16 mouse cellular contexts compared by ENCODE assay signal in genomic region chr3:144519581-144520272, GRCm38 (mm10). TPM values are rescaled to one million over a fixed set of nuclear protein-coding genes. Genes with fewer than 3 reads are reported as not detected.
A peak's percentile ranks its signal among the peaks of the same experiment; 100 is the strongest.
DNase-seq lines count a peak whose midpoint lies in the region; ATAC-seq lines count a peak whose summit lies in the region.
"Had no signal": no experiment of that assay in that cellular context is flagged by ENCODE, and none has a peak within 500 bp of the region (broad histone marks: within the 10 kb centered on the region; RNA-seq: fewer than 3 reads in every experiment).

No protein-coding gene starts in this region.

- H3K9me3 ChIP-seq in forebrain, embryonic 14.5 days (replicated peaks; ENCODE audit: control insufficient read depth, low read length): no peaks in the 10 kb centered on the region
- no peaks in the 10 kb centered on the region for H3K9me3 ChIP-seq in forebrain, embryonic 10.5 days
- H3K9me3 ChIP-seq in midbrain, embryonic 11.5 days (ENCODE audit: control insufficient read depth, low read length): no peaks in the 10 kb centered on the region
- no peaks in the 10 kb centered on the region for H3K9me3 ChIP-seq in midbrain, embryonic 10.5 days (replicated peaks)
- no peaks in the 10 kb centered on the region for H3K9me3 ChIP-seq in hindbrain, embryonic 15.5 days
- H3K9me3 ChIP-seq: liver, embryonic 13.5 days; midbrain, embryonic 12.5 days had no signal

- peak; percentile 24 for DNase-seq in forebrain, embryonic 14.5 days (ENCODE audit: low spot score)
- DNase-seq in forebrain, embryonic 10.5 days (ENCODE audit: extremely low spot score, low spot score): no peak
- DNase-seq in midbrain, embryonic 11.5 days (ENCODE audit: low spot score, missing footprints): no peak
- no peak for DNase-seq in midbrain, embryonic 10.5 days (ENCODE audit: low spot score)
- DNase-seq in retina, postnatal 1 day: peak; percentile 58
- DNase-seq in ovary, adult 18-20 months (ENCODE audit: low spot score): no peak
- DNase-seq in kidney, postnatal 10 days: no peak
- DNase-seq: cerebellum, adult 8-10 months; embryo, embryonic 11 days; heart, adult 2 months; kidney, adult 18-20 months; left cerebral cortex, postnatal 4 days; liver, embryonic 13.5 days; lung, postnatal 10 days had no signal

- no peaks in the 10 kb centered on the region for H3K36me3 ChIP-seq in forebrain, embryonic 14.5 days (ENCODE audit: control insufficient read depth, insufficient read depth, low read length)
- H3K36me3 ChIP-seq in forebrain, embryonic 10.5 days (replicated peaks): no peaks in the 10 kb centered on the region
- H3K36me3 ChIP-seq in midbrain, embryonic 11.5 days (ENCODE audit: control insufficient read depth, insufficient read depth, low read length): no peaks in the 10 kb centered on the region
- H3K36me3 ChIP-seq in midbrain, embryonic 10.5 days: no peaks in the 10 kb centered on the region
- H3K36me3 ChIP-seq in hindbrain, embryonic 15.5 days: no peaks in the 10 kb centered on the region
- H3K36me3 ChIP-seq: liver, embryonic 13.5 days; midbrain, embryonic 12.5 days had no signal

- 47% methylated on average over 10 of the region's 10 CpGs for WGBS in forebrain, embryonic 14.5 days
- 87% methylated on average over 10 of the region's 10 CpGs for WGBS in forebrain, embryonic 10.5 days
- WGBS in midbrain, embryonic 11.5 days: 84% methylated on average over 10 of the region's 10 CpGs
- WGBS in midbrain, embryonic 10.5 days: 90% methylated on average over 10 of the region's 10 CpGs
- WGBS in hindbrain, embryonic 15.5 days: 51% methylated on average over 10 of the region's 10 CpGs

- no peak overlapping the region for H3K4me3 ChIP-seq in forebrain, embryonic 14.5 days (ENCODE audit: low read depth, low read length)
- no peak overlapping the region for H3K4me3 ChIP-seq in forebrain, embryonic 10.5 days
- H3K4me3 ChIP-seq in midbrain, embryonic 11.5 days (ENCODE audit: low read depth, low read length): no peak overlapping the region
- H3K4me3 ChIP-seq in midbrain, embryonic 10.5 days: no peak overlapping the region
- no peak overlapping the region for H3K4me3 ChIP-seq in hindbrain, embryonic 15.5 days
- H3K4me3 ChIP-seq: heart, adult 2 months; liver, embryonic 13.5 days; midbrain, embryonic 12.5 days had no signal

- no peak overlapping the region for H3K9ac ChIP-seq in forebrain, embryonic 14.5 days (ENCODE audit: low read length)
- 0 out of 2 replicates have a peak overlapping the region, but pooled peaks have one; percentile 16 for H3K9ac ChIP-seq in midbrain, embryonic 11.5 days (ENCODE audit: low read length)
- no peak overlapping the region for H3K9ac ChIP-seq in hindbrain, embryonic 15.5 days
- H3K9ac ChIP-seq: liver, embryonic 13.5 days; midbrain, embryonic 12.5 days had no signal

- no peaks in the 10 kb centered on the region for H3K4me1 ChIP-seq in forebrain, embryonic 14.5 days (ENCODE audit: control insufficient read depth, insufficient read depth, low read length)
- peaks cover 12% of the 10 kb centered on the region for H3K4me1 ChIP-seq in forebrain, embryonic 10.5 days
- H3K4me1 ChIP-seq in midbrain, embryonic 11.5 days (ENCODE audit: control insufficient read depth, insufficient read depth, low read length): peaks cover 7% of the 10 kb centered on the region; the same call in 1 of the 2 replicates
- H3K4me1 ChIP-seq in midbrain, embryonic 10.5 days: peaks cover 18% of the 10 kb centered on the region
- H3K4me1 ChIP-seq in hindbrain, embryonic 15.5 days (replicated peaks): 0 out of 2 replicates have a peak, but pooled peaks cover 12% of the 10 kb centered on the region

- H3K27me3 ChIP-seq in forebrain, embryonic 14.5 days (replicated peaks; ENCODE audit: control insufficient read depth, insufficient read depth, low read length): no peaks in the 10 kb centered on the region
- no peaks in the 10 kb centered on the region for H3K27me3 ChIP-seq in forebrain, embryonic 10.5 days (ENCODE audit: poor library complexity, severe bottlenecking)
- no peaks in the 10 kb centered on the region for H3K27me3 ChIP-seq in midbrain, embryonic 11.5 days (ENCODE audit: control insufficient read depth, insufficient read depth, low read length)
- no peaks in the 10 kb centered on the region for H3K27me3 ChIP-seq in midbrain, embryonic 10.5 days (ENCODE audit: low read depth, poor library complexity, severe bottlenecking)
- H3K27me3 ChIP-seq in hindbrain, embryonic 15.5 days: no peaks in the 10 kb centered on the region
- H3K27me3 ChIP-seq: liver, embryonic 13.5 days; midbrain, embryonic 12.5 days had no signal

- H3K4me2 ChIP-seq in forebrain, embryonic 14.5 days (ENCODE audit: low read length): no peak overlapping the region
- H3K4me2 ChIP-seq in midbrain, embryonic 11.5 days: no peak overlapping the region
- H3K4me2 ChIP-seq in hindbrain, embryonic 15.5 days: no peak overlapping the region
- H3K4me2 ChIP-seq: liver, embryonic 13.5 days; midbrain, embryonic 12.5 days had no signal

- ATAC-seq in forebrain, embryonic 14.5 days: peak; percentile 59; the same call in 1 of the 2 replicates
- ATAC-seq in midbrain, embryonic 11.5 days (ENCODE audit: low FRiP score): 0 out of 2 replicates have a peak, but pooled peaks have one; percentile 20
- peak; percentile 68; the same call in 1 of the 2 replicates for ATAC-seq in hindbrain, embryonic 15.5 days (ENCODE audit: low FRiP score, low read depth)

- H3K27ac ChIP-seq in forebrain, embryonic 14.5 days (ENCODE audit: low read depth, low read length): 0 out of 2 replicates have a peak overlapping the region, but pooled peaks have one; percentile 15
- no peak overlapping the region for H3K27ac ChIP-seq in forebrain, embryonic 10.5 days
- no peak overlapping the region for H3K27ac ChIP-seq in midbrain, embryonic 11.5 days (ENCODE audit: low read depth, low read length)
- H3K27ac ChIP-seq in midbrain, embryonic 10.5 days (replicated peaks): no peak overlapping the region
- no peak overlapping the region for H3K27ac ChIP-seq in hindbrain, embryonic 15.5 days (replicated peaks)
- H3K27ac ChIP-seq: heart, adult 2 months; liver, embryonic 13.5 days; midbrain, embryonic 12.5 days had no signal

RNA-seq across cellular contexts. Expression of gene Hs2st1, which starts 50.3 kb away (rescaled TPM):
- polyA plus RNA-seq in forebrain, embryonic 14.5 days (2014; fragmentation: Nextera tagmentation; extraction: Ambion mirVana): 18.3 and 18.6 TPM in 2 replicates
- 12.4 and 13.7 TPM in 2 replicates for polyA plus RNA-seq in forebrain, embryonic 10.5 days (2016; fragmentation: Nextera tagmentation; extraction: Ambion mirVana)
- 16.5 and 16.9 TPM in 2 replicates for polyA plus RNA-seq in midbrain, embryonic 11.5 days (2014; fragmentation: Nextera tagmentation; extraction: Ambion mirVana)
- 14.9 and 15.1 TPM in 2 replicates for polyA plus RNA-seq in midbrain, embryonic 10.5 days (2016; fragmentation: Nextera tagmentation; extraction: Ambion mirVana)
- 14.4 and 14.6 TPM in 2 replicates for polyA plus RNA-seq in hindbrain, embryonic 15.5 days (2015; fragmentation: Nextera tagmentation; extraction: Ambion mirVana)

RNA-seq across cellular contexts. Expression of gene Selenof, which starts 50.4 kb away (rescaled TPM):
- 518 and 577 TPM in 2 replicates for polyA plus RNA-seq in forebrain, embryonic 14.5 days (2014; fragmentation: Nextera tagmentation; extraction: Ambion mirVana)
- 480 and 492 TPM in 2 replicates for polyA plus RNA-seq in forebrain, embryonic 10.5 days (2016; fragmentation: Nextera tagmentation; extraction: Ambion mirVana)
- polyA plus RNA-seq in midbrain, embryonic 11.5 days (2014; fragmentation: Nextera tagmentation; extraction: Ambion mirVana): 414 and 426 TPM in 2 replicates
- polyA plus RNA-seq in midbrain, embryonic 10.5 days (2016; fragmentation: Nextera tagmentation; extraction: Ambion mirVana): 513 and 526 TPM in 2 replicates
- 541 and 556 TPM in 2 replicates for polyA plus RNA-seq in hindbrain, embryonic 15.5 days (2015; fragmentation: Nextera tagmentation; extraction: Ambion mirVana)

Comparison
In these comparisons a context has a peak if more than half of its experiments do, and no peak if none do; other contexts are left out.
1. DNase-seq: peak in forebrain, embryonic 14.5 days (single experiment) and retina, postnatal 1 day (single experiment); none in forebrain, embryonic 10.5 days (single experiment), midbrain, embryonic 11.5 days (single experiment), midbrain, embryonic 10.5 days (single experiment), ovary, adult 18-20 months (single experiment) and kidney, postnatal 10 days (single experiment).
2. Peak in every context shown above with its lines, with median percentiles within 50 percentile points of each other: ATAC-seq.